Mouse (Mus musculus) lung, postnatal 0 days (tissue): Measurements from ENCODE around the gene Spats1. TPM values are rescaled to one million over a fixed set of nuclear protein-coding genes. Genes with fewer than 3 reads are reported as not detected.
"Not testable (repeated sequence)": the region's sequence is repeated elsewhere in the genome, so short reads cannot be mapped to it uniquely, and the experiment has no call there.

ENCODE experiments used
- ATAC-seq: fragments of 200-750 bp; cut with Nextera tagmentation; 2 replicates; pipeline ENCODE4 v1.8.0; 2017; ENCODE audit warnings: moderate library complexity
- DNase-seq: peaks from one replicate; pipeline ENCODE4 v3.0.0-alpha.2; 2016; ENCODE audit warnings: low spot score
- H3K27ac ChIP-seq: fragments of 300-500 bp; sonication (generic); 2 replicates; pipeline ENCODE4 v1.5.1; 2014; ENCODE audit warnings: antibody characterized with exemption, mild to moderate bottlenecking, low read length, mixed read lengths
- H3K27me3 ChIP-seq: fragments of 300-500 bp; sonication (generic); replicated peaks from 2 replicates; pipeline ENCODE4 v1.6.1; 2014; ENCODE audit warnings: low read length, mixed read lengths; ENCODE audit not compliant: insufficient read depth
- H3K36me3 ChIP-seq: fragments of 300-500 bp; sonication (generic); 2 replicates; pipeline ENCODE4 v1.6.1; 2014; ENCODE audit warnings: low read length, mixed read lengths; ENCODE audit not compliant: insufficient read depth
- H3K4me1 ChIP-seq: fragments of 300-500 bp; sonication (generic); 2 replicates; pipeline ENCODE4 v1.6.1; 2014; ENCODE audit warnings: antibody characterized with exemption, low read depth, low read length, mixed read lengths; ENCODE audit not compliant: insufficient read depth
- H3K4me2 ChIP-seq: fragments of 300-500 bp; sonication (generic); replicated peaks from 2 replicates; pipeline ENCODE4 v1.6.1; 2014; ENCODE audit warnings: low read depth, mild to moderate bottlenecking, low read length, moderate library complexity, mixed read lengths
- H3K4me3 ChIP-seq: fragments of 300-500 bp; sonication (generic); 2 replicates; pipeline ENCODE4 v1.5.1; 2014; ENCODE audit warnings: low read depth, low read length
- H3K9ac ChIP-seq: fragments of 300-500 bp; sonication (generic); replicated peaks from 2 replicates; pipeline ENCODE4 v1.6.1; 2014; ENCODE audit warnings: low read depth, mild to moderate bottlenecking
- H3K9me3 ChIP-seq: fragments of 300-500 bp; sonication (generic); 2 replicates; pipeline ENCODE4 v1.6.1; 2016; ENCODE audit warnings: low read length, mixed read lengths
- CTCF ChIP-seq: IDR thresholded peaks from 2 replicates; pipeline ENCODE4 v1.5.1; 2016; ENCODE audit warnings: antibody characterized with exemption, mild to moderate bottlenecking
- EP300 ChIP-seq: IDR thresholded peaks from 2 replicates; pipeline ENCODE4 v1.6.1; 2016; ENCODE audit warnings: antibody characterized with exemption, mild to moderate bottlenecking, control low read depth
- WGBS: fragments of 180-500 bp; shearing (Covaris S2); extraction: QIAGEN DNeasy Blood & Tissue Kit; methylation state at CpG from one replicate; pipeline ENCODE4 v1.1.7; 2014; 5-methylcytosine and 5-hydroxymethylcytosine counted together
- polyA plus RNA-seq: library from polyadenylated mRNA; unstranded; fragments of >200 nt; fragmentation: Nextera tagmentation; extraction: Ambion mirVana; gene quantifications from 2 replicates; pipeline ENCODE4 v1.2.1, GENCODE M21; 2015

Spats1 gene
- polyA plus RNA-seq, 1 experiment from 2014 or later, result 0.19 TPM

DNA sequence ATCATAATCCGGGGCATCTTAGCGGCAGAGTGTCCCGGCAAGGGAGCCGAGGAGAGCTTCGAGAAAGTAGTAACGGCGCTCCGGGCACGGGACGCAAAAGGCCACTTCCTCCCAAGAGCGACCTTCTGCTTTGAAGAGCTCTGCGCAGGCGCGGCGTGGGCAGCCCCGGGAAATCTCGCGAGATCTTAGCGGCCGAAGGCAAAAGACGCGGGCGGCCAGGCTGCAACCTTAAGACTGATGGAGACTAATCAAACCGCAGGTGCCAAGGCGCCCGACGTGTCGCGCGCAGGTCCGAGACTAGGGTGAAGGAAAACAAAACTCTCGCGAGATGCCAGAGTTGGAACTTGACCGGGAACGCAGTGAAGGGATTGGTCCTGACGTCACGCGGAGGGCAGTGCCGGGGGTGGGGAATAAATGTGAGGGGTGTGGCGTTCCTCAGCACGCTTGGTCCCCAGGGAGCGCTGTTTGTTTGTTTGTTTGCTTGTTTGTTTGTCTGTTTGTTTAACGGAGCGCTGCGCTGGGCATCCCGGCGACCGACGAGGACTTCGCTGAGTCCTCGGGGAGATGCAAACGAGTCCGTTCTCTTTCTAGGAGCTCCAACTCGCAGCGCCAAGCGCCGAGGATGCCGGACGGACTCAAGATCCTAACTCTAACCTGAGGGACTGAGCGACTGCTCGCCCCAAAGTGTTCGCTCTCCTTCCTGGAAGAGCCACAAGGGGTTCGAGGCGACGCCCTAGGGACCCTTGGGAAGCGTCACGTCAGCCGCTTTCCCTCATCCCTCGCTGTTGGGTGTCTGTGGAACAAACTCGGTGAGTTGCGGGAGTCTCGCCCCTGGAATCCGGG is 41.6 kb downstream of the Spats1 start, which contains the start of gene Cdc5l:
Gene Cdc5l, minus strand, starts transcription at position 319 of the 843 bp plus-strand sequence.
- Histone ChIP-seq H3K27me3 (no peaks in the 10 kb centered on the region), H3K9me3 (no peaks in the 10 kb centered on the region), H3K4me2 (peak within 1 kb of the TSS; percentile 86), H3K27ac (peak within 1 kb of the TSS; percentile 97), H3K4me1 (peaks cover 15% of the 10 kb centered on the region; the same call in 1 of the 2 replicates), H3K36me3 (no peaks in the 10 kb centered on the region; the same call in 1 of the 2 replicates), H3K9ac (peak within 1 kb of the TSS; percentile 91), H3K4me3 (peak within 1 kb of the TSS; percentile 88)
- under 1% methylated on average over 73 of the region's 73 CpGs for WGBS
- ATAC-seq, result peak; percentile 98
- DNase-seq, result peak; percentile 99
- TF ChIP-seq CTCF (peak; percentile 49), EP300 (peak; percentile 95)

DNA sequence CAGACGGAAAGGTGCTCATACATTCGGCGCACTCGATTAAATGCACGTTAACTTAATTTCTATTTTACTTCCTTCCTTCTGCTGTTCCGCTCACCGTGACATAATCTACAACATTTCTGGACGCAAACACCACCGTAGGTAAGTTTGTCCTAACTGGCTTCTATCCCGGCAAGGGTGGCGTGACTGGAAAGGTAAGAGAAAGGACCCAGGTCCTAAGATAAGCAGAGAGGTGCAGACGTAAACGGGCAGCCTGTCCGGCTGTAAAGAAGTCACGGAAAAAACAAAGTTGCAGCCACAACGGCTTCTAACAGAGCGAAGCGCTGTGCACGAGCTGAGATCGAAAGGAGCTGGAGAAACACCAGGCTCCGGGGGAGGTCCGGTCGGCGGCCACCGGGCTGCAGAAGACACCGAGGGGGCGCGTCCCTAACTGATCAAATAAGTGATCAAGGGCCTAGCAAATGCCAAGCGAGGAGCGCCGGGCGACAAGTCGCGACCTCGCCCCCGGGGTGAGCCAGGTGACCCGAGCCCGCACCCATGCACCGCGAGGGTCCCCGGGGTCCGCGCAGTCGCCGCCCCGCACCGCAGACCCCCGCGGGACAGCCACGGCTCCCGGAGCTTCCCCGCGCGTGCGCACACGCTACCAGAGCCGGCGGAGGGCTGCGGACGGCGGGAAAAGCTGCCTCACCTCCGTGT is 42.4 kb downstream of the Spats1 start:
- Histone ChIP-seq H3K4me2 (peak overlapping the region; percentile 79), H3K9ac (peak overlapping the region; percentile 91), H3K4me3 (peak overlapping the region; percentile 88), H3K4me1 (peaks cover 15% of the 10 kb centered on the region; the same call in 1 of the 2 replicates), H3K9me3 (no peaks in the 10 kb centered on the region), H3K27me3 (no peaks in the 10 kb centered on the region), H3K36me3 (no peaks in the 10 kb centered on the region), H3K27ac (peak overlapping the region; percentile 97)
- no peak for TF ChIP-seq CTCF
- DNase-seq (peak; percentile 11), ATAC-seq (peak; percentile 60)
- WGBS, result under 1% methylated on average over 62 of the region's 62 CpGs

DNA sequence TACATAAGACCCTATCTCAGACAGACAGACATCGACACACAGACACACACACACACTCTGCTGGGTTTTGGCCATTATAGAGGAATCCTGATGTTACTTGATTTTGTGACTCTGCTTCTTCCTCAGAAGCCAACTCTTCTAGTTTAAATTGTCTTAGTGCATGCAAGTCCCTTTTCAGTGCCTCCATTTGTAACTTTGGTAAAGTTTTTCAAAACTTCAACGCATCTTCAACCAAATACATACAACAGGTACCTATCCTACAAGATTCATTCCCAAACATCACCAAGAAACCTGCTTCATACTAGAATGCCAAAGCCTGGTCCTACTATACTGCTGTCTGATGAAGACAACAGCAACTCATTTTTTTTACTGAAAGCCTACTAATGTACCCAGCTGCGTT is 43.2 kb downstream of the Spats1 start:
- no peaks in the 10 kb centered on the region for H3K36me3 ChIP-seq
- no peaks in the 10 kb centered on the region for H3K9me3 ChIP-seq
- peak overlapping the region; percentile 88; the same call in 1 of the 2 replicates for H3K4me3 ChIP-seq
- no peak for TF ChIP-seq CTCF
- TF ChIP-seq EP300, result no peak
- peak overlapping the region; percentile 79 for H3K4me2 ChIP-seq
- ATAC-seq (no peak), DNase-seq (no peak)
- H3K9ac ChIP-seq, result peak overlapping the region; percentile 91
- H3K27me3 ChIP-seq, result no peaks in the 10 kb centered on the region
- 62% methylated on average over 3 of the region's 3 CpGs for WGBS
- H3K27ac ChIP-seq, result no peak overlapping the region
- H3K4me1 ChIP-seq, result peaks cover 15% of the 10 kb centered on the region; the same call in 1 of the 2 replicates

DNA sequence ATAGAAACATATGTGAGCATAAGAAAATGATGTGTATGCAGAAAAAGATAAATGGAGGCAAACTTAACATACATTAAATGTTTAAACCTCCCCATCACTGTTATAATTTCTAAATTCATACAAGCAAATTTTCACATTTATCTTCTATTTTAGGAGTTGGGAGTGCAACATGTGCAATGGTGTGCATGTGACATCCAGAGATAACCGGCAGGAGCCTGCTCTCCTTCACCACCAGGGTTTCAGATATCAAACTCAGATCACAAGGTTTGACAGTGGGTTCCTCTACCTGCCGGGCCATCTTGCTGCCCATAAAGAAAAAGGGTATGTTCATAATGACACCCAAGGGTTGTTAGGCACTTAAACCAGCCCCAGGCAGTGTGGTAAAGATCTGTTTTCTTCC is 57.8 kb downstream of the Spats1 start:
- H3K36me3 ChIP-seq, result peaks cover 17% of the 10 kb centered on the region
- WGBS, result 72% methylated on average over 2 of the region's 2 CpGs

DNA sequence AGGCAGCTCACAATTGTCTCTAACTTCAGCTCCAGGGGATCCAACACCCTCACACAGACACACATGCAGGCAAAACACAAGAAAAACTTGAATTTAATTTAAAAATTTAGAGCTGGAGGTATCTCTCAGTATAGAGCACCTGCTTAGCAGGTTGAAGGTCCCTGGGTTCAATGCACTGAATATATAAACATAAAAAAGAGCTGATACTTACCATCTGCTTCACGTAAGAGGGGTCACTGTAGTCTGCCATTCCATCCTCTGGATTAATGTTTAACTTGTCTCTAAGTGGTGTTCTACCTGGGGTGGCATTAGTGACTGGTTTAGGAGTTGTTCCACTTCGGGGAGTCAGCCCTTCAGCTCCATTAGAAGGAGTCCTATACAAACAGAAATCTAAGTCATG is 63.6 kb downstream of the Spats1 start:
- not testable (repeated sequence) for H3K9ac ChIP-seq, ATAC-seq, H3K4me3 ChIP-seq, H3K9me3 ChIP-seq, H3K4me1 ChIP-seq, DNase-seq, H3K4me2 ChIP-seq, H3K27me3 ChIP-seq, H3K27ac ChIP-seq
- H3K36me3 ChIP-seq, result peaks cover 23% of the 10 kb centered on the region
- WGBS, result 54% methylated on average over 2 of the region's 2 CpGs

More for the DNA sequence above, 57.8 kb downstream of the Spats1 start:
- Histone ChIP-seq H3K9me3 (no peaks in the 10 kb centered on the region), H3K4me1 (no peaks in the 10 kb centered on the region), H3K4me3 (no peak overlapping the region), H3K4me2 (no peak overlapping the region), H3K27me3 (no peaks in the 10 kb centered on the region), H3K9ac (no peak overlapping the region), H3K27ac (no peak overlapping the region)
- TF ChIP-seq CTCF (no peak), EP300 (no peak)
- ATAC-seq (no peak), DNase-seq (no peak)

DNA sequence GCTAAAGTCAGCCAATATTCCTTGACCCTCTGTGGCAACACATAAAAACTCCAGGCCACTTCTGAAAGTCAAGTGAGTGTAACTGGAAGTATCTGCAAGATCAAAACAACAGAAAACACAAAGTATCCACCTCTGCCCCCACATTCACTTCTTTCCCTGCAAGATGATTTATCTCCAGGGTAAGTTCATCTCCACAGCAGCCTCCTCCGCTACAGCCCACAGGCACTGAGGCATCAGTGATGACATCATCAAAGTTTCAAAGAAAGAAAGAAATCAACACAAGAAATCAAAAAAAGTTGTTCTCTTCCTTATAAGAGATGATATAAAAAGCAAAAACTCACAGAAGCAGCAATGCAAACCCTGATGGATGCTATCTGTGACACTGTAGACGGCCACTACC is 66.5 kb downstream of the Spats1 start:
- peaks cover 18% of the 10 kb centered on the region for H3K36me3 ChIP-seq
- H3K4me1 ChIP-seq, result no peaks in the 10 kb centered on the region
- H3K27me3 ChIP-seq, result no peaks in the 10 kb centered on the region
- WGBS, result 89% methylated on average over 2 of the region's 2 CpGs
- H3K9ac ChIP-seq, result no peak overlapping the region
- ATAC-seq, result no peak
- H3K27ac ChIP-seq, result no peak overlapping the region
- H3K4me2 ChIP-seq, result no peak overlapping the region
- no peak for TF ChIP-seq EP300
- TF ChIP-seq CTCF, result no peak
- DNase-seq, result no peak
- no peaks in the 10 kb centered on the region for H3K9me3 ChIP-seq
- no peak overlapping the region for H3K4me3 ChIP-seq
